Mouse (Mus musculus) frontal cortex, postnatal 25 days (tissue): ENCODE measurements around the gene Arfgef2.

Source experiments
- DNase-seq, 2 experiments: peaks; one replicate each; pipeline ENCODE4 v3.0.0; 2022; ENCODE audit warnings: low spot score in 2 of 2

The Arfgef2 gene

DNA sequence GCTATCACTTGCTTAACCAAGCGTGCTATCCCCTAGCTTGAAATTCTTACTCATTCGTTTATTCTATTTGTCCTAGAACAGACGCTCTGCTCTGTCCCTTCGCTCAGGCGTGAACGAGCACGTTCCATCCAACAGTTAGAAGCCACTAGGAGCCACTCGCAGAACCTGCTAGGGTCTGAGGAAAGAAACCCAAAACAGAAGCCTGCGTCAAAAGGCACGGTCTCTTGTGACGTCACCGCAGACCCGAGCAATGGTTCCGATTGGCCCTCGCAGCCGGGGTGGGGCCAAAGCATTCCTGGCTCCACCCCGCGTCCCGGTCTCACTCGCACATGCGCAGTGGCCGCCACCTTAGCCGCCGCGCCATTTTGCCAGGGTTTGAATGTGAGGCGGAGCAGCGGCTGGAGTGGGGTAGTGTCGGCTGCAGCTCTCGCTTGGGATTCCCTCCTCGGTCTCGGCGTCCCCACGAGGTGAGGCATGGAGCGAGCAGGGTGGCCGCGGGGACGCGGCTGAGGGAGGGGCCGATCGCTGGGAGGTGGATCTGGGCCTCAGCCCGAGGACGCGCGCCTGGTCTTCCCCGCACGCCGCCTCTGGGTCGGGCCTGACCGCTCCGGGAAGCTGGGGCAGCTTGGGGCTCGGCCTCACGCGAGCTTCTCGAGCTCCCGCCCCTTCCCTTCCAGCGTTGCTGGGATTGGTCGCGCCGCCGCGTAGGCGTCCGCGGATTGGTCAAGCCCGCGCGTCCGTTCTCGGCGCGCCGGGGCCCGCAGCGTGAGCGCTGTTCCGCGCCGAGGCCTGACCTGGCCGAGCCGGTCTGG is 100.5 kb downstream of the Arfgef2 start, which contains the start of gene Cse1l:
Cse1l (plus strand) TSS at position 330 of the 812 bp plus-strand sequence.
- peak; percentile 97 to 98 for DNase-seq

- no peak for DNase-seq
Observed at GRCm38 (mm10) chr2:166906523-166907182, 101.3 kb downstream of the Arfgef2 start.

- DNase-seq, result no peak
Observed at GRCm38 (mm10) chr2:166909729-166910128, 104.3 kb downstream of the Arfgef2 start.

- no peak for DNase-seq
Observed at GRCm38 (mm10) chr2:166910536-166910935, 105.1 kb downstream of the Arfgef2 start.

DNA sequence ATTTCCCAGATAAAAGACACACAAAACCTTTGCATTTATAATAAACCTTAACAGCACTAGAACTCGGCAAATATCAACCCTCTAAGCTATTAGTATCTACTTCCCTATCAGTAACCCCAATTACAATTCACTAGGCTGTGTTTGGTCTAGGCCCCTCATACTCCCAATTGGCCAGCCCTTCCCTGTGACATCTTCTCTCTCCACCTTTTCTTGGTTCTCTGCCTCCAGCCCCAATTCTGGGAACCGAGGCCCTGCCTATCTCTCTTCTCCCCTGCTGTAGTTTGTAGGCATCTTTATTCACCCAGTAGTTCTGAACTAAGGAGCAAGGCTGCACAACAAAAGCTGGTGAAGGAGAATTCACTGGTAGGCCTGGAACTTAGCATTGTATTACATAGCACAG is 118.6 kb downstream of the Arfgef2 start:
- DNase-seq, result no peak

- DNase-seq, result no peak
Observed at GRCm38 (mm10) chr2:166933943-166934342, 128.6 kb downstream of the Arfgef2 start.

DNA sequence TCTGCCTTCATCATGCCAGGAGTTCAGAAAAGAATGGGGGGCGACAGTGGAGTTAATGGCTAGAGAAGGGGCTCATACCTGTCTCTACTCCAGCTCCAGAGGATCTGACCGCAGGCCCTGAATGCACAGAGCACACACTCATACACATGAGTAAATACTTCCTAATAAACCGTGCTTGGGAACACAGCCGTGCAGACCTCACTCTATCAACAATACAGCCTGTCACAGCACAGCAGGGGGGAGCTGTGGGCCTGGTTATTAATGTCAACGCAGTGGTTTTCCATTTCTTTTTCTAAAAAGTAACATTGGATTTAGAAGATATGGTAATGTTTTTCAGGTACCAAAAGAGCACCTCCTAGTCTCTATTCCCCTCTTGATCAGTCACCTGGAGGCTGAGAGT is 129.0 kb downstream of the Arfgef2 start:
- no peak for DNase-seq

DNA sequence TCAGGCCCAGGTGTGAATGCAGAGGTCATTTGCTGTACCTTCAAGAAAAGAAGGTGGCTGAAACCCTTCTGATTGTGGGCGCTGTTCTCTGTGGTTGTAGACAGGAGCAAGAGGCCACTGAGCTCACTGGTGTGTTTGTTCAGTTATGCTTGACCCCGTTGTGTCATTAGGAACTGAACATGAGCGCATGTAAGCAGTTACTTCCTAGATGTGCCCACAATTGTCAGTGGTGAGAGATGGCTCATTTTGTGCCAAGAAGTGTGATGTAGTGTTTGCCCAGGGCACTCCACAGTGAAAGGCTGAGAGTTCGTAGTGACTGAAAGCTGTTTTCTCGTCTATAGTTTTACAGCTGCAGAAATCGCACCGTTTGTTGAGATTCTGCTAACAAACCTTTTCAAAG is 130.2 kb downstream of the Arfgef2 start:
- no peak for DNase-seq

GRCm38 (mm10) chr2:166936166-166936565 is 130.8 kb downstream of the Arfgef2 start:
- DNase-seq, result no peak

- no peak for DNase-seq
Observed at GRCm38 (mm10) chr2:166943146-166943545, 137.8 kb downstream of the Arfgef2 start.

- DNase-seq, result no peak
Observed at GRCm38 (mm10) chr2:166944346-166944745, 139.0 kb downstream of the Arfgef2 start.

- DNase-seq, result no peak
Observed at GRCm38 (mm10) chr2:166945456-166945855, 140.1 kb downstream of the Arfgef2 start.
